Mouse (Mus musculus) macrophage (primary cell): ENCODE data around the gene Wls. TPM values are rescaled to one million over a fixed set of nuclear protein-coding genes. Genes with fewer than 3 reads are reported as not detected.

ENCODE experiments used
- H3K27ac ChIP-seq: fragments of 350-480 bp; formaldehyde crosslinking; 2 replicates; pipeline ENCODE4 v1.9.0; 2021
- H3K36me3 ChIP-seq: fragments of 350-480 bp; formaldehyde crosslinking; 2 replicates; pipeline ENCODE4 v1.9.0; 2021; ENCODE audit errors: inconsistent target
- H3K4me3 ChIP-seq: fragments of 350-480 bp; formaldehyde crosslinking; 2 replicates; pipeline ENCODE4 v1.9.0; 2021; ENCODE audit errors: inconsistent target
- H3K79me2 ChIP-seq: fragments of 350-480 bp; formaldehyde crosslinking; 2 replicates; pipeline ENCODE4 v1.9.0; 2021; ENCODE audit errors: inconsistent target
- WGBS: methylation state at CpG from one replicate; pipeline ENCODE4 v1.1.7; 2026; ENCODE audit warnings: inconsistent platforms; ENCODE audit not compliant: missing documents; 5-methylcytosine and 5-hydroxymethylcytosine counted together
- polyA plus RNA-seq: library from polyadenylated mRNA; stranded (reverse); fragments of 250-400 nt; gene quantifications from 3 replicates; pipeline ENCODE4 v1.2.4, GENCODE M21; 2018; ENCODE audit warnings: inconsistent platforms
- total RNA-seq, 78 experiments: library from RNA; depleted of rRNA; stranded (reverse); fragments of 250-400 nt; gene quantifications; 1 replicate in 9 of 78; 2 replicates in 24 of 78; 3 replicates in 43 of 78; 4 replicates in 2 of 78; pipeline ENCODE4 v1.2.4; 2018; ENCODE audit warnings: inconsistent platforms in 56 of 78

The Wls gene
- 100 to 1,000 TPM in 20 of 26 experiments, 10 to 100 TPM in 6; 41.6 to 232 (median 137) TPM for total RNA-seq (2018; cell fraction: chromatin; rRNA removed)
- total RNA-seq (2018; cell fraction: cytosol; rRNA removed): 100 to 1,000 TPM in 2 of 26 experiments, 10 to 100 TPM in 24; 54.7 to 118 (median 78.9) TPM
- total RNA-seq (2018; cell fraction: nucleus; rRNA removed): 100 to 1,000 TPM in 25 of 26 experiments, 10 to 100 TPM in 1; 86.4 to 278 (median 142) TPM
- polyA plus RNA-seq: 83.5 to 101 TPM (median 88.8 TPM) in 3 replicates

DNA sequence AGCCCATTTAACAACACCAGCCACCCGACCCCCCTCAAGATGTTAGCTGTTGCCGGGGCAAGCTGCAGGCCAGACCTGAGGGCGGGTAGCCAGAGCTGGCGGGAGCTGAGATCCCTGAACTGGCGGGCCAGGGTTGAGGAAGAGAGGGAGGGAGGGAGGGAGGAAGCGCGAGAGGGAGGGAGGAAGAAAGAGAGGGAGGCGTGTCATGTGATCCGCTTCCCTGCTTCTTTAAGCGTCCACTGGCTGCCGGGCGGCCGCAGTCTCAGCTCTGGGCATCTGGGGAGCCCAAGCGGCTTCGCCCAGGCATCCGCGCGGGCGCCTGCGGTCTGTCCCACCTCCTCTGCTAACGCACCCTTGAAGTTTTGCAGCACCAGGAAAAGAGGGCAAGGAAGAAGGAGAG is at the start of gene Wls:
Gene Wls, plus strand, starts transcription at position 192 of the 400 bp plus-strand sequence.
- peak within 1 kb of the TSS; percentile 89 for H3K4me3 ChIP-seq
- H3K27ac ChIP-seq: peak within 1 kb of the TSS; percentile 88
- peaks cover 48% of the 10 kb centered on the region for H3K79me2 ChIP-seq
- under 1% methylated on average over 18 of the region's 21 CpGs for WGBS
- no peaks in the 10 kb centered on the region for H3K36me3 ChIP-seq

DNA sequence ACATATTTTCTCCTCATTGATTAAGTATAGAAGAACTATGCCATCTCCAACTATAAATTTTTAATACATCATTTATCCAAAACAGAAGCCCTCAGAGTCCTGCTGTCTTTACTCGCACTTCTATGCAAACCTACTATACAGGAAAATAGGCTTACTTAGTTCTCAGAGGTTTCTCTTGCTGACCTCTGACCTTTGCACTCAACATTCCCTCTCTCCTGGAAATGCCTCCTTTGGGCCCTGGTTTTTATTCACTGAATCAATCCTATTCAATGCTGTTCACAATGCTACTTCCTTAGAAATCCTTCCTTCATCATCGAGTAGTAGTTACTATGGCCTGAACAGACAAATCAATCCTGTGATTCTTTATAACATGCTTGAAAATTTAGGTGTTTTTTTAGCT is 49.7 kb upstream of the Wls start:
- H3K36me3 ChIP-seq: no peaks in the 10 kb centered on the region
- WGBS: 73% methylated on average over 2 of the region's 2 CpGs
- H3K79me2 ChIP-seq: no peaks in the 10 kb centered on the region
- no peak overlapping the region for H3K4me3 ChIP-seq
- no peak overlapping the region for H3K27ac ChIP-seq

DNA sequence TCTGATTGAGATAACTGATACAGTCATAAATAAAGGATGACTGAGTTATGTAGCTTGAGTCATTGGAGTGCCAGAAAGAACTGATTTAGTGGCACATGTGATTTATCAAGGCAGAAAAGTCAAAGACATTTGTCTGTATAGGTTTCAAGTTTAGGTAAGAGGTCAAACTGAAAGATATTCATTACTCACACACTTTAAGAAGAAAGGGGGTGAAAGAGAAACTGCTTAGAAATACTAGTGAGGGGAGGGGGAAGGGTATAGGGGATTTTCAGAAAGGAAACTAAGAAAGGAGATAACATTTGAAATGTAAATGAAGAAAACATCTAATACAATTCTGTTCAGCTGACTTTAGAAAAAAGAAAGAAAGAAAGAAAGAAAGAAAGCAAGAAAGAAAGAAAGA is 7.9 kb upstream of the Wls start:
- Histone ChIP-seq H3K36me3 (no peaks in the 10 kb centered on the region), H3K27ac (no peak overlapping the region), H3K4me3 (no peak overlapping the region), H3K79me2 (no peaks in the 10 kb centered on the region)

DNA sequence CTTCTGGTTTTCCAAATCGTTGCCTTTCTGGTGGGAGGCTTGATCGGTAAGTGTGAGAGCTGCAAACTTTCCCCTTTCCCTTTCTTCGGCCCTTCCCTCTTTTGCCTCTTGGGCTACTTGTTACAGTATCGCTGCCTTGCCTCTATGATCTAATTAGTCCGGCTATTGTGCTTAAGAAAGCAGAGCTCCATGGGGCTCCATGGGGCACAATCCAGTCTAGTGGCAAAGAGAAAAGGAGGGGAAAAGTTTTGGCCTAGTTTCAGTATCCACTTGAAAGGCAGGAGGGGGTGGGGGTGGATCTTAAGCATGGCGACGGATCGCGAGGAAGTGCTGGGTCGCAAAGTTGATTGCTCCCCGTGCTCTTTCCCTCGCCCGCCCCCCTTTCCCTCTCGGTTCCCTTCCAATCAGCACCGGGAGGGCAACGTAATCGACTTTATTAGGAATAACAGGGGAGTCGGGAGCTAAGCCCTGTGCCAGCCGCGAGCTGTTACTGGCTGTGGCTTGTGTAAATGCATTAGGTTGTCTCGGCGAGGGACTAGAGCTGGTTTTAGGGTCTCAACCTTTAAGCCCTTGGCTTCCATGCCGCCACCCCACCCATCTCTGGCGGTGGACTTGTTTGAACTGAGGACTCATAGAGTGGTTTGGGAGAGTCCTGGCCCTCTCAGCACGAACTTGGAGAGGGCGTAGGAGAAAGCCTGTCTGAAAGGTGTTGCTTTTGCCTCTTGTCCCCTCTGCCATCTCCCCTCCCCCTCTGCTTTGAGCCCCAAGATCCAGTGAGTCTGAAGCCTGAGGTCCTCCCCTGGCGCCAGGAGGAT is 737 bp downstream of the Wls start:
- 0% methylated on average over 26 of the region's 27 CpGs for WGBS
- peak overlapping the region; percentile 88 for H3K27ac ChIP-seq
- H3K4me3 ChIP-seq: peak overlapping the region; percentile 89
- H3K79me2 ChIP-seq: peaks cover 56% of the 10 kb centered on the region
- no peaks in the 10 kb centered on the region for H3K36me3 ChIP-seq

DNA sequence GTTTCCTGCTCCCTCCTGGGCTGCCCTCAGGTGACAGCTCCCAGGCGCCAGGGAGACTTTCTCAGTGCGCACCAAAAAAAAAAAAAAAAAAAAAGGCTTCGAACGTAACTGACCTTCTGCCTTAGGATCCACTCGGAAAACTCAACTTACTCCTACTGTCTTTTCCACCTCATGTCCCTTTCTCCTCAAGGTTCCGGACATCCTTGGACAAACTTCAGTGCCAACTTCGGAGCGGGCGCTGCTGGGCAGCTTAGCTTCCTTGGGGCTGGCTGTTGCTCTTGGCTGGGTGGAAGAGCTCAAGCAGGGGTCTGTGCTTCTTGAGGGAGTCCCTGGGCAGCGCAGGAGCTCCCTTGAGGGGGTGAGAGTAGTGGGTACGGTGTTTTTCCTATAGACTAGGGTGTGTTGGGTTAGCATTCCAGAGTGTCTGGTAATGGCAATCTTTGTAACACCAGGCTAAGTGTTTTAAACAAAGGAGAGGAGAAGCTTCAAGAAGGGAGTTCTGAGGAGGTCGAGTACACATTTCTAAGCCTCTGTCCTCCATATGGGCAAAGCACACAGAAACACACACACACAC is 1.4 kb downstream of the Wls start:
- H3K4me3 ChIP-seq: peak overlapping the region; percentile 89
- peaks cover 63% of the 10 kb centered on the region for H3K79me2 ChIP-seq
- 3% methylated on average over 12 of the region's 12 CpGs for WGBS
- peak overlapping the region; percentile 88 for H3K27ac ChIP-seq
- no peaks in the 10 kb centered on the region for H3K36me3 ChIP-seq

DNA sequence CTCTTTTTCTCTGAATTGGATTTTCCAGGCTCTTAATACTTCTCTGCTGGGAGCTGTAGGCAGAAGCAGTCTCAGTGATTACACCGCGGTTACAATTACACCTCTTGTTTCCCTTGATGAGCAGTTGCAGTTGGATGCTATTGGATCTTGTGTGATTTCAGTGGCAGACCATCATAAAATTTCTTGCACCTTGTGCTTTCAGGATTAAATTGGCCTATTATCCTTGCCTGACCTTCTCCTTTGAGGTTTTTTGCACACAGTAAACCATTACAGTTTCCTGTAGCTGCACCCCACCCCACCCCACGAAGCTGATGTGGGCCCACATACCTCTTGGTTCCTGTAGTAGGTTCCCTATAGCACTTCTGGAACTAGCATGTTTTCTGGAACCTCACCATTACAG is 2.0 kb downstream of the Wls start:
- WGBS: 2% methylated on average over 3 of the region's 3 CpGs
- H3K4me3 ChIP-seq: peak overlapping the region; percentile 89
- H3K27ac ChIP-seq: peak overlapping the region; percentile 88; the same call in 1 of the 2 replicates
- H3K36me3 ChIP-seq: no peaks in the 10 kb centered on the region
- peaks cover 68% of the 10 kb centered on the region for H3K79me2 ChIP-seq

DNA sequence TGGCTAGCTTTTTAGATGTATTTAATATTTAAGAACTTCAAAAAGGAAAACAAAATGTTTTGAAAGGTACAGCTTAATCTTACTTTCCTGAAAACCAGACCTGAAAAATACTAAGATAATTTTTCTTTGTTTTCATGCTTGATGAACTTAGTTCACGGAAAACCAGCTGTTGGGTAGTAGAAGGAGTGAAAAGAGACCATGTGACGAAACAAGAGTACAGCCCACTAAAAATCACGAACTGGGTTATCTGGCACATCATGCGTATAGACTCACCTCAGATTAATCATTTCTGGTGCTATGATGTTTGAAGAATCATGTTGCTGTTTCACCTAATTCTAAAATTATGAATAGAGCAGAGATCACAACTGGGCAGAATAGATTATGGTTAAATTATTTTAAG is 3.7 kb downstream of the Wls start:
- Histone ChIP-seq H3K79me2 (peaks cover 85% of the 10 kb centered on the region), H3K4me3 (no peak overlapping the region), H3K36me3 (no peaks in the 10 kb centered on the region), H3K27ac (no peak overlapping the region)
- WGBS: 71% methylated on average over 4 of the region's 4 CpGs

DNA sequence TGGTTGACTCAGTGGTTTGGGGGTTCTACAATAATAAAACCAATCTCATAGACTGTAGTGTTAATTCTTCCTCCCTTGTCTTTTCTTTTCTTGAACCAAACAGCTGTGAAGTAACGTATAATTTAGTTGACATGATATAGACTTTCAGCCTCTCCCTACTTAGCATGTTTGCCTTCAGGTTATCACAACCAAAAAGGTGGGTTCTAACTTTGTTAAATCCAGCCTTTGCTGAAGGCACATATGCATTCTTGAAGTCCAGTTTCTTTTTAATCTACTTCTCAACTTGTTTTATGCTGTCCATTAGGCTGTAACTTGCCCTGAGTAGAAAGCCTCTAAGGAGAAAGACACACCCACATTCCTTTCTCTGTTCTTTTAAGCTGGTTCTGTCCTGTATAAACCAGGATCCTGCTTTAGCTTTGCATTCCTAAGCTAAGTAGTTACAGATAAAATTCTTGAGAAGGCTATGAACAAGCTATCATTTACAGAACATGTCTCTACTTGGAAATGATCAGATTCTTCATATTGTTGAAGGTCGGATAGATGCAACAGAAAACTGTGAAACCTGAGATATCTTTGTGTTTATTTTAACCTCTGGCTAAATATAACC is 8.0 kb downstream of the Wls start:
- 90% methylated on average over 2 of the region's 2 CpGs for WGBS
- H3K36me3 ChIP-seq: no peaks in the 10 kb centered on the region
- no peak overlapping the region for H3K27ac ChIP-seq
- H3K79me2 ChIP-seq: peaks cover 100% of the 10 kb centered on the region
- H3K4me3 ChIP-seq: no peak overlapping the region

DNA sequence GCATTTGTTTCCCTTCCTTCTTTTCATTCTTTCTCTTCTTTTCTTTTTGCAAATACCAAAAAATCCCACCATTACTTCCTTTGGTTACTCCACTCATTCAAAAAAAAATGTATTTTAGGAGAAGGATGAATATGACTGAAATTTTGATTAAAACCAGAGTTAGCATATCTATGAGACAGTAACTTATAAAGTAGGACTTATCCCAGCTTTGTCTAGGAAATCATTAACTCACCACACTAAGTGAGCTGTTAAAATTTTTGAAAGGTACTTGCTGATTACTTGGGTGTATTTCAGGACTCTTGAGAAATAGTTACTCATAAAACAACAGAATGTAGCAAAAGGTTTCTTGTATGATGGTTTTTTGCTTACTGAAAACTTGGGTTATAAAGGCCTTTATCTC is 8.7 kb downstream of the Wls start:
- no peak overlapping the region for H3K27ac ChIP-seq

DNA sequence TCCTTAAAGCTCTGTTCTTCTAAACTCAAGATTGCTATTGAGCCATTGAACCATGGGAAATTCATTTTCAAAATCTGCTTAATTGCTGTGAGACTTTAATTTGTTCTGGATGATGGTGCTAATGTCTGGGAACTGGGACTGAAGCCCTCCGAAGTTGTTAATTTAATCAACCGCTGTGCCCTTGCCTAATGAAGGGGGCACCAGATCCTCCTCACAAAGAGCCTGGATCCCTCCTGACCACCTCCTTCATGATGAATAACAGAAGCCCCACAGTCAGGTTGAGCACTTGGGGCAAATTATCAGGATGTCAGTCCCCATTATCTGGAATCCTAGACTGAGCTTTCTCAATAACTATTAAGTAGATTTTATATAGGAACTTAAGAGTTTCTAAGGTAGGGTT is 12.0 kb downstream of the Wls start:
- Histone ChIP-seq H3K27ac (no peak overlapping the region), H3K79me2 (peaks cover 100% of the 10 kb centered on the region), H3K36me3 (no peaks in the 10 kb centered on the region), H3K4me3 (no peak overlapping the region)
- WGBS: 88% methylated on average over 2 of the region's 2 CpGs

More for the DNA sequence above, 8.7 kb downstream of the Wls start:
- Histone ChIP-seq H3K79me2 (peaks cover 100% of the 10 kb centered on the region), H3K4me3 (no peak overlapping the region), H3K36me3 (no peaks in the 10 kb centered on the region)

DNA sequence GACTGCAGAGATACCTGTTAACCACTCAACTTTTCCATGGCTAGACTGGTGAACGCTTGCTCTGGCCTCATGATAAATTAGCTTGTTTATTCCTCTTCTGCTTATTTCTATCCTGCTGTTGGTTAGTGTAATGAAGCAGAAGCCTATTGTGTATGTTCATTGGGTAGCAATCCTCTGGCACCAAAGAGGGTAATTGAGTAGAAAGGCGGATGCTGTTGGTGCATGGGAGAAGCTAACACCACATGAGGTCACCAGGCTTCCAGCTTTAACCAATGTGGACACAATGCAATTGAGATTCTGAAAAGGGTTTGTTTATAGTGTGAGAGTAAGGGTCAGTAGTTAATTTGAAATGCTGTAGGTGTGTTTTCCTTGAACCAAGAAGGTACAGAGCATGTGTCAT is 12.5 kb downstream of the Wls start:
- Histone ChIP-seq H3K4me3 (no peak overlapping the region), H3K79me2 (peaks cover 100% of the 10 kb centered on the region)
- WGBS: 100% methylated on average over 2 of the region's 2 CpGs

DNA sequence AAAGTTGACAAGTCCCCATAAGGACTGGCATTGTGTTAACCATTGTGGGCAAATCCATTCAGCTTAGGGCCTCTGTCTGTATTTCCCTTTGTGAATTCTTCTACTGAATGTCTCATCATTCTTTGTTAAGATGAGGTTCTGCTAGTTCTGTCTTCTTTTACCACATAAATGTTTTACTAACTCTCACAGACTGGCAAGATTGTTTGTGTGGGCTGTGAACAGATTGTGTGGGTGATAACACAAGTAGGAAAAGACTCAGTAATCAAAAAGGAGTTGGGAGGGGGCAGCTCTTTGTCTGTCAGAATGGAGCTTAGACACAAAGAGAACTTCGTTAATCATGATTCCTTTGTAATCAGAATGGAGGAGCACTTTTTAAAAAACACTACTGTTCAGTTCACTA is 17.6 kb downstream of the Wls start:
- Histone ChIP-seq H3K36me3 (no peaks in the 10 kb centered on the region), H3K27ac (no peak overlapping the region), H3K4me3 (no peak overlapping the region), H3K79me2 (peaks cover 71% of the 10 kb centered on the region)
- 92% methylated on average over 1 of the region's 1 CpGs for WGBS

More for the DNA sequence above, 12.5 kb downstream of the Wls start:
- no peaks in the 10 kb centered on the region for H3K36me3 ChIP-seq
- no peak overlapping the region for H3K27ac ChIP-seq

DNA sequence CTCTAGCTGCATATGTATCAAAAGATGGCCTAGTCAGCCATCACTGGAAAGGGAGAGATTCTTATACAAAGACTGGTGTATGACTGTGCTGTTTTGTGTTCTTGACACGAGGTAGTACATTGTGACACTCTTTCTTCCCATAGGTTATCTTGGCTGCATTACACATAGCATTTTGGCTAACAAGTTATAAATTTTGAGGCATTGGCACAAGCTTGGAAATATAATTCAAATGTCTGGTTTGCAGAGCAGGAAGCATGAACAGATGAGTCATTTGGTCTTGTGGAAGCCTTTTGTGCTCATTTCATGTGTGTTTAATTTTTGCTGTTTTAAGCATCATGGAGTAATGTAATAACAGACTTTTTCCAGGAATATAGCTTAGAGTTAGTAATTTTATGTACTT is 26.2 kb downstream of the Wls start:
- Histone ChIP-seq H3K79me2 (peaks cover 56% of the 10 kb centered on the region), H3K27ac (peak overlapping the region; percentile 8; the same call in 1 of the 2 replicates), H3K4me3 (no peak overlapping the region), H3K36me3 (no peaks in the 10 kb centered on the region)
- WGBS: 38% methylated on average over 1 of the region's 1 CpGs

DNA sequence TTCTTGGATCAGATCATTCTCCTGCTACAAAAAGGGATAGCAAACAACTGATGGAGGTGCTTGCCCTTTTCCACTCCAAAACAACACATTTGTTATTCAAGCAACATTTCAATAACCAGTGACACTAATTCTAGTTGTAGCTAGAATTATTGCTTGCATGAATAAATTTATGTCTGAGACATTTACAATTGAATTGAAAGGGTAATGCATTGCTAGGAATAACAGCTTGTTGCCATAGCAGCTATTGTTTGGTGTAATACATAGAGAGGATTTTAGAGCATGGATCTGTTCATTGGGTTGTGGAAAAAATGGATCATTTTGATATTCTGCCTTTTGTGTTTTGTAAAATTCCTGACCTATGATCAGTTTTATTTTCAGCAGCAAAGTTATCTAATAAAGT is 39.5 kb downstream of the Wls start:
- no peak overlapping the region for H3K4me3 ChIP-seq
- peaks cover 29% of the 10 kb centered on the region for H3K36me3 ChIP-seq
- no peak overlapping the region for H3K27ac ChIP-seq
- no peaks in the 10 kb centered on the region for H3K79me2 ChIP-seq

DNA sequence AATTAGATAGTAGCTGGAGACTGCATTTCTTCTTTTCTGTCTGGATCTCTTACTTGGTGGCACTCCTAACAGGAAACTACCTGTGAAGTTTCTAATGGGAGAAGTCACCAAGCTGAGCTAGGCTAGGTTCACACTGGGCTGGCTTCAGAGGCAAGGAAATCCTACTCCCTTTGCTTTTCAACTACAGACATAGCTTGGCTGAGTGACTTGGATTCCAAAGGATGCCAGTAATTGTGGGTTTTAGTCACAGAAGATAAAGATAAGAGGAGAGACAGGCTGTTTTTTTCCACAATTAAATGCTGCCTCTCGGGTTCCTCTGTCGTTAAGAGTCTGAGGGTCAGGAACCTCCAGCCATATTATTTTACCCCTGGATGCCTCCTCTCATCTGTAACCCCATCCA is 43.9 kb downstream of the Wls start:
- Histone ChIP-seq H3K4me3 (no peak overlapping the region), H3K27ac (no peak overlapping the region), H3K36me3 (no peaks in the 10 kb centered on the region), H3K79me2 (peaks cover 11% of the 10 kb centered on the region; the same call in 1 of the 2 replicates)
- WGBS: 87% methylated on average over 2 of the region's 2 CpGs
